In the genomic region with DNA sequence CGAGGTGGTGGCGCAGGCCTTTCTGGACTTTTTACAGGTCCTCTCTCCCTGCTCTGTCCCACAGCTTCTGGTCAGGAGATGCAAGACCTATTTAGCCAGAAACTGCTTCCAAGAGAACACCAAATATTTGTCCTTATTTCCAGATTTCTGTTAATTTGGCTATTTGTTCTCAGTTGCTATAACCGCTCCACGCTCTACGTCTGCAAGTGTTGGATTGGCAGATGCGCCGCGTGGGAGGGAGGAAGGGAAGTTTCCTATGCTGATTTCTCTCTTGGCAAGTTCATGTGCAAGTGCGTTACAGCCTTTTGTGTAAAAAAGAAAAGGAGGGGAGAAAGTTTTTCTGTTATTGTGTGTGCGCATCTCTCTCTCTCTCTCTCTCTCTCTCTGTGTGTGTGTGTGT, we compare ENCODE assay signal across 23 mouse cellular contexts. TPM values are rescaled to one million over a fixed set of nuclear protein-coding genes. Genes with fewer than 3 reads are reported as not detected.
DNase-seq lines count a peak whose midpoint lies in the region; ATAC-seq lines count a peak whose summit lies in the region.
"Had no signal": no experiment of that assay in that cellular context is flagged by ENCODE, and none has a peak within 500 bp of the region (broad histone marks: within the 10 kb centered on the region; RNA-seq: fewer than 3 reads in every experiment).

No protein-coding gene starts in this region.

- H3K4me3 ChIP-seq in hindbrain, embryonic 13.5 days = no peak overlapping the region
- H3K4me3 ChIP-seq: embryonic facial prominence, embryonic 13.5 days; hindbrain, embryonic 15.5 days; liver, embryonic 12.5 days; midbrain, embryonic 12.5 days; myocyte; neural tube, embryonic 15.5 days had no signal

- 87% methylated on average over 10 of the region's 10 CpGs for WGBS in hindbrain, embryonic 13.5 days

- no peaks in the 10 kb centered on the region for H3K36me3 ChIP-seq in hindbrain, embryonic 13.5 days
- H3K36me3 ChIP-seq: embryonic facial prominence, embryonic 13.5 days; hindbrain, embryonic 15.5 days; midbrain, embryonic 12.5 days; neural tube, embryonic 15.5 days had no signal

- H3K27me3 ChIP-seq in hindbrain, embryonic 13.5 days = no peaks in the 10 kb centered on the region
- H3K27me3 ChIP-seq: CH12.LX; embryonic facial prominence, embryonic 13.5 days; hindbrain, embryonic 15.5 days; liver, embryonic 12.5 days; midbrain, embryonic 12.5 days; neural tube, embryonic 15.5 days had no signal

- no peak for ATAC-seq in hindbrain, embryonic 13.5 days (ENCODE audit: low FRiP score)
- ATAC-seq: liver, embryonic 12.5 days had no signal

- no peak overlapping the region for H3K27ac ChIP-seq in hindbrain, embryonic 13.5 days
- H3K27ac ChIP-seq: embryonic facial prominence, embryonic 13.5 days; hindbrain, embryonic 15.5 days; liver, embryonic 12.5 days; midbrain, embryonic 12.5 days; neural tube, embryonic 15.5 days had no signal

- no peak overlapping the region for H3K9ac ChIP-seq in hindbrain, embryonic 13.5 days
- H3K9ac ChIP-seq: embryonic facial prominence, embryonic 13.5 days; hindbrain, embryonic 15.5 days; liver, embryonic 12.5 days; lung, embryonic 14.5 days; midbrain, embryonic 12.5 days; neural tube, embryonic 15.5 days had no signal

- DNase-seq in heart, postnatal 4 days = peak; percentile 24
- no peak for DNase-seq in heart, adult 8-10 months (ENCODE audit: low spot score)
- DNase-seq in layer of hippocampus, adult 18-20 months (ENCODE audit: low spot score in 2 of 2) = peak; percentile 82 to 85
- peak; percentile 58 to 75 for DNase-seq in left cerebral cortex, postnatal 14 days (ENCODE audit: low spot score in 2 of 2)
- DNase-seq in right cerebral cortex, postnatal 36 days (ENCODE audit: low spot score in 2 of 2) = peak; percentile 69
- no peak for DNase-seq in retina, postnatal 1 day
- DNase-seq in gastrocnemius, postnatal 14 days = no peak
- DNase-seq: adrenal gland, adult 8-10 months; cerebellum, adult 2 months; kidney, adult 11 months; kidney, postnatal 10 days; lung, embryonic 14.5 days; lung, postnatal 4 days; thymus, postnatal 4 days had no signal

- H3K4me2 ChIP-seq in hindbrain, embryonic 13.5 days = no peak overlapping the region
- H3K4me2 ChIP-seq: embryonic facial prominence, embryonic 13.5 days; heart, embryonic 11.5 days; hindbrain, embryonic 15.5 days; liver, embryonic 12.5 days; lung, embryonic 14.5 days; midbrain, embryonic 12.5 days; neural tube, embryonic 15.5 days had no signal

- intact Hi-C loops in left cerebral cortex, postnatal 14 days (cut with DNase I) = no loop called here
- intact Hi-C loops in gastrocnemius, postnatal 14 days (cut with DNase I; ENCODE audit: low total_unique reads) = no loop called here

- H3K9me3 ChIP-seq in hindbrain, embryonic 13.5 days = no peaks in the 10 kb centered on the region
- H3K9me3 ChIP-seq: embryonic facial prominence, embryonic 13.5 days; hindbrain, embryonic 15.5 days; liver, embryonic 12.5 days; midbrain, embryonic 12.5 days; neural tube, embryonic 15.5 days had no signal

- H3K4me1 ChIP-seq in hindbrain, embryonic 13.5 days (replicated peaks) = 0 out of 2 replicates have a peak, but pooled peaks cover 7% of the 10 kb centered on the region
- H3K4me1 ChIP-seq: embryonic facial prominence, embryonic 13.5 days; hindbrain, embryonic 15.5 days; midbrain, embryonic 12.5 days; neural tube, embryonic 15.5 days had no signal

RNA-seq across cellular contexts. Expression of gene Zdhhc14, which starts 58.1 kb away (rescaled TPM):
- 1 to 10 TPM; 3.5 to 3.7 TPM for total RNA-seq in heart, postnatal 4 days (2021)
- 1 to 10 TPM; 4.4 to 5.6 (median 5.0) TPM for total RNA-seq in heart, adult 8-10 months (2022)
- total RNA-seq in layer of hippocampus, adult 18-20 months (2021) = 10 to 100 TPM; 44.7 to 49.7 TPM
- 10 to 100 TPM; 41.1 to 41.3 TPM for total RNA-seq in left cerebral cortex, postnatal 14 days (2021)
- total RNA-seq in gastrocnemius, postnatal 14 days (2021) = 1 to 10 TPM; 2.4 to 4.1 TPM
- 6.5 and 6.8 TPM in 2 replicates for polyA plus RNA-seq in hindbrain, embryonic 13.5 days (2015; fragmentation: Nextera tagmentation; extraction: Ambion mirVana)

Comparison
In these comparisons a context has a peak if more than half of its experiments do, and no peak if none do; other contexts are left out.
1. DNase-seq: peak in heart, postnatal 4 days (single experiment), layer of hippocampus, adult 18-20 months (2 of 2), left cerebral cortex, postnatal 14 days (2 of 2) and right cerebral cortex, postnatal 36 days (2 of 2); none in heart, adult 8-10 months (single experiment), retina, postnatal 1 day (single experiment) and gastrocnemius, postnatal 14 days (single experiment).
2. RNA of gene Zdhhc14, which starts 58.1 kb away (total RNA-seq): 44.7 to 49.7 TPM in layer of hippocampus, adult 18-20 months and 41.1 to 41.3 TPM in left cerebral cortex, postnatal 14 days; 4.4 to 5.6 TPM in heart, adult 8-10 months, 2.4 to 4.1 TPM in gastrocnemius, postnatal 14 days and 3.5 to 3.7 TPM in heart, postnatal 4 days; every median in the first group is over 4 times any median in the second.